Mouse (Mus musculus) cerebellum, adult 8-10 months (tissue): Measurements from ENCODE around the gene Nqo1.
A peak's percentile ranks its signal among the peaks of the same experiment; 100 is the strongest.

Source experiments
- DNase-seq: peaks from one replicate; pipeline ENCODE4 v3.0.0; 2022

Gene Nqo1

DNA sequence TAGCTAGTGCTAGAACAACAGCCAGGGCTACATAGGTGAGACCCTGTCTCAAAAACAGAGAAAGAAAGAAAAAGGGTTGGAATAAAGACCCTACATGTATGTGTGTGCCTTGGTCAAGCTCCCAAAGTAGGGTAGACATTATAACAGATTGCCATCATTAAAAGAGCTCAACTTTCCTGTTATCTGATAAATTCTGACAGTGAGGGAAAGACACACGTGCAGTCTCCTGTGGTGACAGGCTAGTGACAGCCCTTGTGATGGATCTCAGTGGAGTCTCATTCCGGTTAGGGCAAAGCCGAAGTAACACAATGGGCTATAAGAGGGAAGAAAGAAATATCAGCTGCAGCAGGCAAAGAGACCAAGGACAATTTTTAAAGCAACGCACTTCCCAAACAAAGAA lies 1.1 kb upstream of the Nqo1 start:
- no peak for DNase-seq

- DNase-seq, result no peak
Observed at GRCm38 (mm10) chr8:107401866-107402265, 1.1 kb downstream of the Nqo1 start.

DNA sequence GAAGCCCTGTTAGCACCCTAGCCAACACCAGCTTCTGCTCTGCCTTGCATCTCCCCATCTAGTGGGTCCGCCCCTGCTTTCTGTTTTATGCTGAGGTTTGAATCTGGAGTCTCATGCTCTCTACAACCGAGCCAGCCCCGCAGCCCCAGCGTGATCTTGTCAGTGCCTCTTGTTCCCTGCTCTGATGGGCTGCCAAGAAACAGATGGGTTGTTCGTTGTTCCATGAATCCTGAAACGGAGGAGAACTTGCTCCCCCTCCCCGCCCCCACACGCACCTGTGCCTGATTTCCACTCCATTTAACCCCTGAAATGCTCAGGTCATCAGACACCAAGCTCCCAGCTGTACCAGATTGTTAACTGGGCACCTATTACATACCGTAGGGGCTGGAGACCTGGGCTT lies 3.5 kb downstream of the Nqo1 start:
- peak; percentile 58 for DNase-seq

- DNase-seq, result no peak
Observed at GRCm38 (mm10) chr8:107397665-107398064, 5.3 kb downstream of the Nqo1 start.

GRCm38 (mm10) chr8:107396106-107396670 lies 6.8 kb downstream of the Nqo1 start:
- no peak for DNase-seq

DNA sequence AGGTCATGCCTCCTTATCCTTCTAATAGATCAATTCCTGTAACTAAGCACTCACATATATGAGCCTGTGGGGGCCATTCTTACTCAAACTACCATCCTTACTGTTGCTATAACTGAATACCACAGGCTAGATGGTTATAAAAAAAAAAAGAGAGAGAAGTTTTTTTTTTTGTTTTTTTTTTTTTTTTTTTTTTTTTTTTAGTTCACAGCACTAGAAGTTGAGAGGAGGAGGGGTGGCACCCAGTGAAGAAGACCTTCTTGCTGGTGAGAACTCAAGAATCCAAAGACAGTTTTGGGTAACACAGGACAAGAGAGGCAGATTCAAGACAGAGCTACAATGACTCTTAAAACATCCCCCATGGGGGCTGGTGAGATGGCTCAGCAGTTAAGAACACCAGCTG lies 7.6 kb downstream of the Nqo1 start:
- DNase-seq, result no peak

DNA sequence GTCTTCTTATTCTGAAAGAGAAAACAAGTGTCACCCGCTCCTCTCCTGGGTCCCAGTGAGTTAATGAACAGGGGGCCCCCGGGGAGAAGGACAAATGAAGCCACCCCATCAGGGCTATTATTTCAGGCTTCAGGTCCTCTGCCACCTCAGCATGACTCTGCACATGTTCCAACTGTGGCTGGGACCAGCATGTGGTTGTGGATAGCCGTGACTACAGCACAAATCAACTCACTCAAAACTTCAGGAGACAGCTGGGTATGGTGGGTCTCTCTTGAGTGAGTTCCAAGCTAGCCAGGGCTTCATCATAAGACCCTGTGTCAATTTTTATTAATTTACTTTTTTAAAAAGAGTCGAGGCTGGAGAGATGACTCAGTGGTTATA lies 11.9 kb downstream of the Nqo1 start:
- DNase-seq, result no peak

DNA sequence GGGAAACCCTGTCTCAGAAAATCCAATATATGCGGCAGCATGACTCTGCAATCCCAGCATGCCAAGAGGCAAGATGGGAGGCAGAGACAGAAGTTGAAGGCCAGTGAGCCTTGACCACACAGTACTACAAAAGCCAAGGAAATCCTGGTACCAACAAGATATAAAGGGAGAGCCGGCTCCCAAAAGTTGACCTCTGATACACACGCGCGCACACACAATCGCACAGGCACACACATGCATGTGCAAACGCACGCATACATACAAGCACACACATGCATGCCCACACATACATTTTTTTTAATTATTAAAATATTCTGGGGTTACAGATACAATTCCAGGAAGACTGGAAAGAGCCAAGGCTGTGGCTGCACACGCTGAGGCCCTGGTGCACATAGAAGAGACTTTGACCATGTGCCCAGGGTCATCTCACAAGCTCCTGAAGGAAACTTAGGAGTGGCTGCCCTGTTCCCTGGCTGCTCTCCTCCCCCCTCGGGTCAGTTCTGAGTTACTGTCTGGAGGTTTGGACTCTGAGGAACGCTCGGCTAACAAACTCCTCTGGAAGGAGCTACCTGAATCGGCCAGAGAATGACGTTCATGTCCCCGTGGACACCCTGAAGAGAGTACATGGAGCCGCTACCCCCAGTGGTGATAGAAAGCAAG lies 12.4 kb downstream of the Nqo1 start:
- no peak for DNase-seq

GRCm38 (mm10) chr8:107389557-107389956 lies 13.4 kb downstream of the Nqo1 start:
- peak; percentile 29 for DNase-seq

DNA sequence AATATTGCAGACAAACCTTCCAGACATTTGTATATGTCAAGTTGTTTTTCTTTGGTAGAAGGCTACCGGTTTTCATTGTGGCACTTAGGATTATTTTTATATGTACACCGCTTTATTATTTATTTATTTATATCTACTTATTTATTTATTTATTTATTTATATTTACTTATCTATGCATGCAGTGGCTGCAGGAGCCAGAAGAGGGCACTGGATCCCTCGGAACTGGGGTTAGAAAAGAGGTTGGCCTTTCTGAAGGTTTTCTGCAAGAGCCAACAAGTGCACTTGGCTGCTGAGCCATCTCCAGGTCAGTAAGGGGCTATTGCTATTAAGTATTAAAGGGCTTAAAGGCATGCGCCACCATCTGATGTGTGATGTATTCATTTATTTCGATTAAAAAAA lies 15.1 kb downstream of the Nqo1 start:
- peak; percentile 39 for DNase-seq

- DNase-seq, result peak; percentile 26
Observed at GRCm38 (mm10) chr8:107386642-107387041, 16.4 kb downstream of the Nqo1 start.

- no peak for DNase-seq
Observed at GRCm38 (mm10) chr8:107386171-107386570, 16.8 kb downstream of the Nqo1 start.

DNA sequence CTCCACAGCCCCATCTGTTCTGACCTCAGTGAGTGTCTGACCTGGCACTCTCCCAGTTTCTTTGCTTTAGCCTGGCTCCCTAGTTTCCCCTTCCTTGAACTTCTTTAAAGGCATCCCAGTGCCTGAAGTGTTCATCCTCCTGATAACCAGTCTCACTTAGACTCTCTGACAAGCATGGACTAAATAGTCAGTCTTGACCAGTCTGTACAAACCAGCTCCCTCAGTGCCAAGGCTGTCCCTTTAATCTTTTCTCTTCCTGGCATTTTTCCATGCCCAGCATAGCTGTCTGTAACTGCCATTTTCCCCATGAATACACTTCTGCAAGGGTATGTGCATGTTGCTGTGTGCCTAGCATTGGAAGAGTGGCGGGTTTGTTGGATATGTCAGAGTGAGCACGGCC lies 17.9 kb downstream of the Nqo1 start:
- DNase-seq, result no peak

GRCm38 (mm10) chr8:107384651-107385050 lies 18.4 kb downstream of the Nqo1 start:
- DNase-seq, result no peak

DNA sequence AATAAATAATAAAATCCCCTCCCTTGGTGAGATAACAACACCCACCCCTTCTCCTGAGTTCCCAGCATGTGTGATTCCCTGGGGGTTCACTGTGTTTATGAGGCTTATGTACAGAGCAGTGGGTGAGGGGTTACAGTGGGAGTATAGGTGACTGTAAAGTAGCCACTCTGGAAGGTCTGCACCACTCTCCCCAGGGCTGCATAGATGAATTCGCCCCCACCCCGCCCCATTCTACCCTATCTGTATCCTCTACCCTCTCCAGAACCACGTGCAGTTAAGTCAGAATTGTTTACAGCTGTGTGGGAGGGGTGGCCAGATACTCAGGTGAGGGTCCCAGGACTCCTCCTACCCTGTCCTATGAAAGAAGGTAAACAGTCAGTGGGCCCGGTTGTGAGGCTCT lies 20.1 kb downstream of the Nqo1 start:
- no peak for DNase-seq

DNA sequence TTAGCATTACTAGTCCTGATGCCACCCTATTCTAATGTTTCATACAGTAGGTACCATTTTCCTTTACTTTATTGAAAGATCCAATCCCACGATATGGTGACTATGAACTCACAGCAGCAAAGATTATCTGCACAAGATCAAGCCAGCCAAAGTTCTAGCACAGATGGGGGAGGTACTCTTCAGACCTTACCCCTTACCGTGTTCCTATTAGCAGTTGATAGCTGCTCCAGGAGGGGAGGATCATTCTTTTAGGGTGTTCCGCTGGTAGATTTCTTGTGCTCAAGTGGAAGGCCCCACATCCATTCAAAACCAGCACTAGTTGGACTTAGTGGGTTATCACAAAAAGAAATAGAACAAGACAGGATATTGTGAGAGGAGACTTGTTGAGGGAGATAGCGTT lies 21.3 kb downstream of the Nqo1 start:
- DNase-seq, result no peak

- DNase-seq, result no peak
Observed at GRCm38 (mm10) chr8:107380734-107381133, 22.3 kb downstream of the Nqo1 start.

DNA sequence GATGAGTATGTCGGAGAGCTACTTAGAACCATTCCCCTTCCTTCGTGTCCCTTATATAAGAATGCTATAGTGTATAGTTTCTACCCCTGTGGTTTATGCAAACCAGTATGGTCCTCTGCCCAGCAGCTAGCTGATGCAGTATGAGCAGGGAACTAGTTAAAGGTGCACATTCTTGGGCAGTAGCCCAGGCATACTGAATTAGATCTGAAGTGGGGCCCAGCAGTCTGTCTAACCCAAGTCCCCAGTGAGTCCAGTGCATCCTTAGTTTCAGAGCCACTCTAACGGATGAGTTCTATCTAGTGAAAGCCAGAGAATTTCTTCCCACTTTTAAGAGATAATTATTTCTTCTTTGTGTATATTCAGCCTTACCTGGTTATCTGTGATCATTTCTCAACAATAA lies 25.7 kb downstream of the Nqo1 start:
- DNase-seq, result no peak

GRCm38 (mm10) chr8:107370311-107370710 lies 32.7 kb downstream of the Nqo1 start:
- no peak for DNase-seq
